In genomic region chr5:150161193-150161592, GRCm38 (mm10) we compare ENCODE assay signal across 14 mouse cellular contexts. TPM values are rescaled to one million over a fixed set of nuclear protein-coding genes. Genes with fewer than 3 reads are reported as not detected.
DNase-seq lines count a peak whose midpoint lies in the region; ATAC-seq and TF ChIP-seq lines count a peak whose summit lies in the region.
"Had no signal": no experiment of that assay in that cellular context is flagged by ENCODE, and none has a peak within 500 bp of the region (broad histone marks: within the 10 kb centered on the region; RNA-seq: fewer than 3 reads in every experiment).

No protein-coding gene starts in this region.

- no peak overlapping the region for H3K9ac ChIP-seq in liver, embryonic 14.5 days (replicated peaks)
- H3K9ac ChIP-seq: embryonic facial prominence, embryonic 15.5 days; forebrain, embryonic 12.5 days; limb, embryonic 15.5 days had no signal

- H3K4me3 ChIP-seq in liver, embryonic 14.5 days (ENCODE audit: insufficient read depth in 1 of 2, low read depth in 2 of 2, low read length in 2 of 2) = no peak overlapping the region
- H3K4me3 ChIP-seq in E14TG2a.4 (replicated peaks; ENCODE audit: low read length) = no peak overlapping the region
- H3K4me3 ChIP-seq: embryonic facial prominence, embryonic 15.5 days; forebrain, embryonic 12.5 days; limb, embryonic 15.5 days had no signal

- peak; percentile 49 for DNase-seq in heart, adult 11 months
- no peak for DNase-seq in heart, postnatal 25 days (ENCODE audit: low spot score)
- DNase-seq in liver, embryonic 14.5 days (ENCODE audit: low read depth in 3 of 3, low spot score in 3 of 3) = no peak
- DNase-seq in liver = no peak
- no peak for DNase-seq in brain, embryonic 14.5 days (ENCODE audit: low read depth)
- no peak for DNase-seq in testis, postnatal 14 days (ENCODE audit: low spot score)
- DNase-seq in spleen, postnatal 14 days (ENCODE audit: low spot score in 2 of 2) = no peak
- DNase-seq: cerebellum, adult 18-20 months; midbrain, embryonic 14.5 days had no signal

- H3K4me1 ChIP-seq in liver, embryonic 14.5 days (replicated peaks; ENCODE audit: control insufficient read depth in 2 of 2, insufficient read depth in 2 of 2, low read length in 1 of 2) = no peaks in the 10 kb centered on the region; a peak in 1 of 4 replicates
- peaks cover 19% of the 10 kb centered on the region for H3K4me1 ChIP-seq in E14TG2a.4 (replicated peaks; ENCODE audit: low read depth, low read length)
- H3K4me1 ChIP-seq: forebrain, embryonic 12.5 days; limb, embryonic 15.5 days had no signal

- H3K4me2 ChIP-seq in liver, embryonic 14.5 days (ENCODE audit: low read depth) = no peak overlapping the region
- H3K4me2 ChIP-seq: embryonic facial prominence, embryonic 15.5 days; forebrain, embryonic 12.5 days; limb, embryonic 15.5 days had no signal

- H3K36me3 ChIP-seq in liver, embryonic 14.5 days (replicated peaks; ENCODE audit: control insufficient read depth, insufficient read depth, low read depth) = no peaks in the 10 kb centered on the region
- no peaks in the 10 kb centered on the region for H3K36me3 ChIP-seq in E14TG2a.4 (ENCODE audit: insufficient read depth, low read length)
- H3K36me3 ChIP-seq: embryonic facial prominence, embryonic 15.5 days; forebrain, embryonic 12.5 days; limb, embryonic 15.5 days had no signal

- H3K27ac ChIP-seq in liver, embryonic 14.5 days = no peak overlapping the region
- H3K27ac ChIP-seq: embryonic facial prominence, embryonic 15.5 days; forebrain, embryonic 12.5 days; limb, embryonic 15.5 days; macrophage had no signal

- peak; percentile 34; the same call in 1 of the 2 replicates for TF ChIP-seq CTCF in liver, embryonic 14.5 days (IDR thresholded peaks at IDR 0.05; ENCODE audit: low read depth)
- peak; percentile 60 for TF ChIP-seq CTCF in E14TG2a.4 (conservative IDR thresholded peaks at IDR 0.05; ENCODE audit: low read length)
- TF ChIP-seq CTCF in brain, embryonic 14.5 days (IDR thresholded peaks at IDR 0.05; ENCODE audit: borderline replicate concordance, extremely low read depth, insufficient read depth, insufficient read length) = peak; percentile 18; the same call in 1 of the 2 replicates

- 72% methylated on average over 6 of the region's 6 CpGs for WGBS in liver, embryonic 14.5 days (ENCODE audit: insufficient replicate concordance)

- H3K27me3 ChIP-seq in liver, embryonic 14.5 days (ENCODE audit: control insufficient read depth, insufficient read depth, low read length) = no peaks in the 10 kb centered on the region
- H3K27me3 ChIP-seq in E14TG2a.4 (ENCODE audit: insufficient read depth, low read length) = no peaks in the 10 kb centered on the region
- H3K27me3 ChIP-seq: embryonic facial prominence, embryonic 15.5 days; forebrain, embryonic 12.5 days; limb, embryonic 15.5 days had no signal

- no peak for ATAC-seq in liver, embryonic 14.5 days (ENCODE audit: insufficient read depth)

- H3K9me3 ChIP-seq in liver, embryonic 14.5 days (ENCODE audit: control insufficient read depth, low read length) = no peaks in the 10 kb centered on the region
- H3K9me3 ChIP-seq in E14TG2a.4 (ENCODE audit: low read length) = no peaks in the 10 kb centered on the region
- H3K9me3 ChIP-seq: embryonic facial prominence, embryonic 15.5 days; forebrain, embryonic 12.5 days; limb, embryonic 15.5 days had no signal

- no peak for TF ChIP-seq EP300 in liver, embryonic 14.5 days (IDR thresholded peaks at IDR 0.05; ENCODE audit: low read depth)

- TF ChIP-seq POLR2A in brain, embryonic 14.5 days (IDR thresholded peaks at IDR 0.05; ENCODE audit: borderline replicate concordance, extremely low read depth, insufficient read depth, insufficient read length, poor library complexity, severe bottlenecking) = no peak

- intact Hi-C loops in heart, postnatal 25 days (cut with DNase I) = no loop called here

RNA-seq across cellular contexts. Expression of gene Fry, which starts 42.7 kb away (rescaled TPM):
- total RNA-seq in heart, postnatal 25 days (2021) = 100 to 1,000 TPM; 120 to 150 TPM
- polyA plus RNA-seq in liver, embryonic 14.5 days (2012; rRNA removed) = 1.3 and 1.4 TPM in 2 replicates
- polyA plus RNA-seq in liver, embryonic 14.5 days (2014; fragmentation: Nextera tagmentation; extraction: Ambion mirVana) = 1.9 and 2.5 TPM in 2 replicates
- polyA plus RNA-seq in brain, embryonic 14.5 days (2012; rRNA removed) = 38.3 and 61.6 TPM in 2 replicates

Comparison
In these comparisons a context has a peak if more than half of its experiments do, and no peak if none do; other contexts are left out.
1. RNA of gene Fry, which starts 42.7 kb away (polyA plus RNA-seq): 38.3 to 61.6 TPM in brain, embryonic 14.5 days; 1.3 to 2.5 TPM in liver, embryonic 14.5 days; every median in the first group is over 10 times any median in the second.
2. Peak in every context shown above with its lines, with median percentiles within 50 percentile points of each other: CTCF ChIP-seq.